Mouse (Mus musculus): Measurements from ENCODE around the gene E130114P18Rik. TPM values are rescaled to one million over a fixed set of nuclear protein-coding genes. Genes with fewer than 3 reads are reported as not detected.

The E130114P18Rik gene
- not detected in 2 replicates for polyA plus RNA-seq (2012; ENCODE audit: insufficient read depth, low replicate concordance)

- no peaks in the 10 kb centered on the region for H3K36me3 ChIP-seq (replicated peaks; ENCODE audit: low read length)
- H3K9me3 ChIP-seq, result no peaks in the 10 kb centered on the region
- H3K27me3 ChIP-seq (replicated peaks), result peaks cover 57% of the 10 kb centered on the region
- peaks cover 46% of the 10 kb centered on the region for H3K4me1 ChIP-seq
- peak within 1 kb of the TSS; percentile 92 for H3K4me3 ChIP-seq (replicated peaks)
- TF ChIP-seq FLI1 (IDR thresholded peaks at IDR 0.05; ENCODE audit: low read length) (no peak), GATA1 (IDR thresholded peaks at IDR 0.05; ENCODE audit: borderline replicate concordance, low read length) (no peak)
Observed at GRCm38 (mm10) chr4:97777706-97778176, at the start of gene E130114P18Rik. Gene E130114P18Rik (minus strand): TSS chr4:97778078.

GRCm38 (mm10) chr4:97827115-97827514, 49.2 kb upstream of the E130114P18Rik start:
- TF ChIP-seq GATA1 (IDR thresholded peaks at IDR 0.05; ENCODE audit: borderline replicate concordance, low read length), result no peak
- TF ChIP-seq FLI1 (IDR thresholded peaks at IDR 0.05; ENCODE audit: low read length), result no peak
- no peaks in the 10 kb centered on the region for H3K9me3 ChIP-seq
- H3K4me3 ChIP-seq (replicated peaks), result no peak overlapping the region
- peaks cover 24% of the 10 kb centered on the region for H3K27me3 ChIP-seq (replicated peaks)
- no peaks in the 10 kb centered on the region for H3K36me3 ChIP-seq (replicated peaks; ENCODE audit: low read length)
- H3K4me1 ChIP-seq, result peaks cover 24% of the 10 kb centered on the region

GRCm38 (mm10) chr4:97825841-97826240, 48.0 kb upstream of the E130114P18Rik start:
- TF ChIP-seq FLI1 (IDR thresholded peaks at IDR 0.05; ENCODE audit: low read length), result no peak
- no peak for TF ChIP-seq GATA1 (IDR thresholded peaks at IDR 0.05; ENCODE audit: borderline replicate concordance, low read length)

DNA sequence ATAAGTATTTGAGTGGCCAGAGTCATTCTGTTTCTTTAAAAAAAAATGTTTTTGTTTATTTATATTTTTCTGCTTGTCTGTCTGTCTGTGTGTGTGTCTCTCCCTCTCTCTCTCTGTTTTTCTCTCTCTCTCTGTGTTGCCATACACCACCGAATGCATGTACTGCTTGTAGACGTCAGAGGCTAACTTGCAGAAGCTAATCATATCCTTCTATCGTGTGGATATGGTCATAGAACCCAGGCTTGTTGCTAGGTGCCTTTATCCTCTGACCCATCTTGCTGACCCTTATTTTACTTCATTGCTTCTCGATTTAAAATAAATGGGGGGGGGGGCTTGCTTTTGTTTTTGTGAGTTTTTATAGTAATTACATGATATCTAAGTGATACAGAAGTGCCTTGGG, 47.6 kb upstream of the E130114P18Rik start:
- Histone ChIP-seq H3K9me3 (no peaks in the 10 kb centered on the region), H3K36me3 (replicated peaks; ENCODE audit: low read length) (no peaks in the 10 kb centered on the region), H3K4me1 (peaks cover 9% of the 10 kb centered on the region), H3K4me3 (replicated peaks) (no peak overlapping the region), H3K27me3 (replicated peaks) (peaks cover 14% of the 10 kb centered on the region)
- no peak for TF ChIP-seq GATA1 (IDR thresholded peaks at IDR 0.05; ENCODE audit: borderline replicate concordance, low read length)
- TF ChIP-seq FLI1 (IDR thresholded peaks at IDR 0.05; ENCODE audit: low read length), result no peak

More at GRCm38 (mm10) chr4:97825841-97826240, 48.0 kb upstream of the E130114P18Rik start:
- H3K27me3 ChIP-seq (replicated peaks), result peaks cover 16% of the 10 kb centered on the region
- peaks cover 12% of the 10 kb centered on the region for H3K4me1 ChIP-seq
- H3K36me3 ChIP-seq (replicated peaks; ENCODE audit: low read length), result no peaks in the 10 kb centered on the region
- H3K9me3 ChIP-seq, result no peaks in the 10 kb centered on the region
- H3K4me3 ChIP-seq (replicated peaks), result no peak overlapping the region

DNA sequence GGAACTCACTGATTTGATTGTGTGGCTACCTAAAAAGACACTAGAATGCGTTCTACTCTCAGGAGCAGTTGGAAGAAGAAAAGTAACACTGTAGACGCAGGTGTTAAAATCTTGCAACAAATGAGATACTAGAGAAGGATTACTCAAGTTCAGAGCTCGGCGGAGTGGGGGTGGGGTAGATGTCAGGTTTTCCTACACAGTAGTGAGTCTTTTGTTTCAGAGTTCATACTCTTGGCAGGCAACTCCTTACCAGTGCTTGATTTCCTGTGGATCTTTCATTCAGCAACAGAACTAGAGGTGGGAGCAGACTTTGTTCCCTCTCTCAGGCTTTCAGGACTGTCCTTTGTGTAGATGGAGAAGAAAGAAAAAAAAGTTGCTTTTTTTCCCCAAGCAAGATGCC, 46.6 kb upstream of the E130114P18Rik start:
- no peaks in the 10 kb centered on the region for H3K36me3 ChIP-seq (replicated peaks; ENCODE audit: low read length)
- H3K9me3 ChIP-seq, result no peaks in the 10 kb centered on the region
- H3K27me3 ChIP-seq (replicated peaks), result peaks cover 7% of the 10 kb centered on the region
- H3K4me1 ChIP-seq, result peaks cover under 1% of the 10 kb centered on the region
- H3K4me3 ChIP-seq (replicated peaks), result no peak overlapping the region
- TF ChIP-seq GATA1 (IDR thresholded peaks at IDR 0.05; ENCODE audit: borderline replicate concordance, low read length), result no peak
- no peak for TF ChIP-seq FLI1 (IDR thresholded peaks at IDR 0.05; ENCODE audit: low read length)

DNA sequence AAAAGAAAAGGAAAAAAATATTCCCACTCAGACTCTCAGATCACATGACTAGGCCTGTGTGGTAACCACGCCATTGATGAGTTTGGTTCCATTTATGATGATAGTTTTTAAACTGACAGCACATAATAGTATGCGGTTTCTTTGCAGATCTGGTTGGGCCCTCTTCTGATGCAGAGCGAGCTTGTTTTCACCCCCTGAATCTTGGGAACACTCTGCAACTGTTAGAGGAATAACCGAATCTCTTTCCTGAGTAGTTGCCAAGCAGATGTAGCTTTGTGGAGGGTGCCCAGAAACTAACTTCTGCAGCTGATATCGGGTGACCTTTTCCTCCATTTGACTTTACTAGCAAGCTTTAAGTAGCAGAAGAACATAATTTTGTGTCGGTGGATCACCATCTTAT, 45.6 kb upstream of the E130114P18Rik start:
- Histone ChIP-seq H3K27me3 (replicated peaks) (peaks cover 7% of the 10 kb centered on the region), H3K4me3 (replicated peaks) (no peak overlapping the region), H3K4me1 (no peaks in the 10 kb centered on the region), H3K9me3 (no peaks in the 10 kb centered on the region), H3K36me3 (replicated peaks; ENCODE audit: low read length) (no peaks in the 10 kb centered on the region)
- TF ChIP-seq FLI1 (IDR thresholded peaks at IDR 0.05; ENCODE audit: low read length), result no peak
- TF ChIP-seq GATA1 (IDR thresholded peaks at IDR 0.05; ENCODE audit: borderline replicate concordance, low read length), result no peak

GRCm38 (mm10) chr4:97821556-97822251, 43.8 kb upstream of the E130114P18Rik start:
- Histone ChIP-seq H3K4me3 (replicated peaks) (no peak overlapping the region), H3K4me1 (no peaks in the 10 kb centered on the region), H3K27me3 (replicated peaks) (peaks cover 2% of the 10 kb centered on the region), H3K36me3 (replicated peaks; ENCODE audit: low read length) (no peaks in the 10 kb centered on the region), H3K9me3 (no peaks in the 10 kb centered on the region)
- TF ChIP-seq FLI1 (IDR thresholded peaks at IDR 0.05; ENCODE audit: low read length), result no peak

DNA sequence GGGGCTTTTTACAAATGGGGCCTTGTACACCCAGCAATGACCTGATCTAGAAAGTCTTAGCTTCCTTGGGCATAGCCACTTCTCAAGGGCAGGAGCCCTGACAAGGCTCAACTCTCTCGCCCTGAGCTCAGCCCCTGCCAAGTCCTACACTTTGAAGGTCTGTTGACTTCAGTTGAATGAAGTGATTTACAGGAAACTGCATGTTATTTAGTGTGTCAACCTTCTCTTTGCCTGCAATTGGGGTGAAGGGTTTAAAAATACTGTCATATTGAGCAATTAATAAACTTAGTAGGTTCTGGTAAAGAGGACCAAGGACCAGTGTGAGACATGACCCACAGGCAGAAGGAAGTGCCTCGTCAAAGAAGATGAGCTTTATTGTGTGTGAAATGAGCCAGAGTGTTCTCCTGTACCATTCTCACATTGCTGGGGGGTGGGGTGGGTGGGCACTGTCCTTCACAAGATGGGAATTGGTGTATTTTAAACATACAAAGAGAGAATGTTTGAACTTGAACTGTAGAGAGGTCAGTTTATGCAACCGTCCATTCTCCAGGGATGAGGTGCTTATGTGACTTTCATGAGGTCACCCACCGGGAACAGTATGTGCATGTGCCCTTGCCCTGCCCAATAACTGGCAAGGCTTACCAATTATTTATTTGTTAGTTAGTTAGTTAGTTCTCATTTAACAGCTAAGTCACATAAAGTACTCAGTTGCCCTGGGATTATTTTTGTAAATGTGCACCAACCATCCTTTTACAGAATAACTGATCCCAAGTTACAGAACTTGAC, 42.8 kb upstream of the E130114P18Rik start:
- no peaks in the 10 kb centered on the region for H3K4me1 ChIP-seq
- H3K9me3 ChIP-seq, result no peaks in the 10 kb centered on the region
- peaks cover 2% of the 10 kb centered on the region for H3K27me3 ChIP-seq (replicated peaks)
- TF ChIP-seq FLI1 (IDR thresholded peaks at IDR 0.05; ENCODE audit: low read length) (no peak), GATA1 (IDR thresholded peaks at IDR 0.05; ENCODE audit: borderline replicate concordance, low read length) (no peak)
- no peak overlapping the region for H3K4me3 ChIP-seq (replicated peaks)
- H3K36me3 ChIP-seq (replicated peaks; ENCODE audit: low read length), result no peaks in the 10 kb centered on the region

DNA sequence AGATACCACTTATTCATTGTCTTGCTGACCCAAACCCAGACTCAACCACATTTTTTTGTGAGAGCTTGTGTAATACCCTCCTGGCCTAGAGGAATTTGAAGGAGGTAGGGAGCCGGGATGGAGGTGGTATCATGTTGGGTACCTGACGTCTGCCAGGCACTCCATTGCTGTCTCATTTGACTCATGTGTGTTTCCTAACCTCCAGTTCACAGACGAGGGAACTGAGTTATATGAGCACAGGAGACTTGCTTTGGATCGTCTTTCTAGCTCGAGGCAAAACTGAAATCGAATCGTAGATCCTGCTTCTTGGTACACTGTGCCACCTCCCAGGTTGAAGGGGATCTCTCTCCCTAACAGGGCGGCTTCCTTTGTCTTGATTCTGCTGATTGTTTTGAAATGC, 41.2 kb upstream of the E130114P18Rik start:
- TF ChIP-seq GATA1 (IDR thresholded peaks at IDR 0.05; ENCODE audit: borderline replicate concordance, low read length) (no peak), FLI1 (IDR thresholded peaks at IDR 0.05; ENCODE audit: low read length) (no peak)
- H3K4me1 ChIP-seq, result peaks cover 5% of the 10 kb centered on the region; the same call in 1 of the 2 replicates
- no peaks in the 10 kb centered on the region for H3K9me3 ChIP-seq
- H3K27me3 ChIP-seq (replicated peaks), result peaks cover 2% of the 10 kb centered on the region
- no peaks in the 10 kb centered on the region for H3K36me3 ChIP-seq (replicated peaks; ENCODE audit: low read length)
- no peak overlapping the region for H3K4me3 ChIP-seq (replicated peaks)

GRCm38 (mm10) chr4:97818498-97818897, 40.6 kb upstream of the E130114P18Rik start:
- peaks cover 5% of the 10 kb centered on the region; the same call in 1 of the 2 replicates for H3K4me1 ChIP-seq
- no peak overlapping the region for H3K4me3 ChIP-seq (replicated peaks)
- peaks cover 2% of the 10 kb centered on the region for H3K27me3 ChIP-seq (replicated peaks)
- no peaks in the 10 kb centered on the region for H3K36me3 ChIP-seq (replicated peaks; ENCODE audit: low read length)
- TF ChIP-seq GATA1 (IDR thresholded peaks at IDR 0.05; ENCODE audit: borderline replicate concordance, low read length), result no peak
- no peak for TF ChIP-seq FLI1 (IDR thresholded peaks at IDR 0.05; ENCODE audit: low read length)
- H3K9me3 ChIP-seq, result no peaks in the 10 kb centered on the region
